ENCODE assay signal across 10 mouse cellular contexts in the genomic region with DNA sequence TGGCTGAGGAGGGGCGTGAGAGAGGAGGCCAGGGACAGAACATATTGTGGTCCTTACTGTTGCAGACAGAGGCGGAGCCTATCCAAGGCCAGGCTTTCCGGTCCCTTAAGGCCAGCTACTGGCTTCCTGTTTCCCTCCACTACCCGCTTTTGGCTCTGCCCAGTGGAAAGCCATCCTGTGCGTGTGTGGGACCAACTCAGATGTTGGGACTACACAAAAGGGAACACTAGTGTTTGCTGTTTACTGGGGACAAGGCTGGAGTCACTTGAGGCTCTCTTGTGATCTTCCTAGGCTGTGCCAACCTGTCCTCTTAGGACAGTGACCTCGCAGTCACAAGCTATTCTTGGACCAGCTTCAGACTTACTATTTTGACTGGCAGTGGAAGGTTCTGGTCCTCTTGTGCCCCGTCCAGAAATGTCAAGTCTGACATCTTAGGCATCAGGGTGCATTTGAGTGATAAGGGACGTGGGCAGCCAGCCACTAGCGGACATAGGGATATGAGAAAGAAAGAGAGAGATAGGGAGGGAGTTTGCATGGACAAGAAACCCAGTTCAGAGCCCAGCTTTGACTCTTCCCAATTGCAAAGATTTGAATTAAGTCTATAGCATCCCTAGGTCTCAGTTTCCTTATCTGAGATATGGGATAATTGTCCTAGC. TPM values are rescaled to one million over a fixed set of nuclear protein-coding genes. Genes with fewer than 3 reads are reported as not detected.
DNase-seq lines count a peak whose midpoint lies in the region; ATAC-seq and TF ChIP-seq lines count a peak whose summit lies in the region.
"Had no signal": no experiment of that assay in that cellular context is flagged by ENCODE, and none has a peak within 500 bp of the region (broad histone marks: within the 10 kb centered on the region; RNA-seq: fewer than 3 reads in every experiment).

No protein-coding gene starts in this region.

- H3K4me2 ChIP-seq in intestine, postnatal 0 days (replicated peaks; ENCODE audit: low read depth): no peak overlapping the region
- H3K4me2 ChIP-seq in forebrain, postnatal 0 days (ENCODE audit: low read depth): no peak overlapping the region
- no peak overlapping the region for H3K4me2 ChIP-seq in midbrain, embryonic 14.5 days (ENCODE audit: low read length)
- H3K4me2 ChIP-seq: neural tube, embryonic 13.5 days had no signal

- H3K4me1 ChIP-seq in intestine, postnatal 0 days (replicated peaks; ENCODE audit: control insufficient read depth, insufficient read depth, low read length): no peaks in the 10 kb centered on the region
- no peaks in the 10 kb centered on the region for H3K4me1 ChIP-seq in forebrain, postnatal 0 days (ENCODE audit: insufficient read depth)
- no peaks in the 10 kb centered on the region for H3K4me1 ChIP-seq in midbrain, embryonic 14.5 days (ENCODE audit: control insufficient read depth, insufficient read depth, low read length)

- 72% methylated on average over 9 of the region's 9 CpGs for WGBS in intestine, postnatal 0 days
- WGBS in forebrain, postnatal 0 days: 84% methylated on average over 9 of the region's 9 CpGs
- WGBS in midbrain, embryonic 14.5 days: 77% methylated on average over 9 of the region's 9 CpGs

- peaks cover 17% of the 10 kb centered on the region for H3K36me3 ChIP-seq in intestine, postnatal 0 days (ENCODE audit: control insufficient read depth, insufficient read depth)
- H3K36me3 ChIP-seq in forebrain, postnatal 0 days (ENCODE audit: insufficient read depth): peaks cover 22% of the 10 kb centered on the region
- H3K36me3 ChIP-seq in midbrain, embryonic 14.5 days (ENCODE audit: control insufficient read depth, insufficient read depth, low read length): peaks cover 25% of the 10 kb centered on the region

- TF ChIP-seq CTCF in intestine, postnatal 0 days (IDR thresholded peaks at IDR 0.05; ENCODE audit: low read depth): no peak
- no peak for TF ChIP-seq CTCF in forebrain, postnatal 0 days (IDR thresholded peaks at IDR 0.05; ENCODE audit: low read depth)

- H3K27ac ChIP-seq in intestine, postnatal 0 days (ENCODE audit: low read depth, low read length): 0 out of 2 replicates have a peak overlapping the region, but pooled peaks have one; percentile 8
- H3K27ac ChIP-seq in forebrain, postnatal 0 days (ENCODE audit: low read depth, low read length): no peak overlapping the region
- no peak overlapping the region for H3K27ac ChIP-seq in midbrain, embryonic 14.5 days (replicated peaks; ENCODE audit: low read depth, low read length)
- H3K27ac ChIP-seq: neural tube, embryonic 13.5 days had no signal

- H3K9me3 ChIP-seq in intestine, postnatal 0 days (ENCODE audit: control insufficient read depth): no peaks in the 10 kb centered on the region
- H3K9me3 ChIP-seq in forebrain, postnatal 0 days (ENCODE audit: low read length): no peaks in the 10 kb centered on the region
- H3K9me3 ChIP-seq in midbrain, embryonic 14.5 days (ENCODE audit: control insufficient read depth, low read length): no peaks in the 10 kb centered on the region
- H3K9me3 ChIP-seq: neural tube, embryonic 13.5 days had no signal

- H3K27me3 ChIP-seq in intestine, postnatal 0 days (replicated peaks; ENCODE audit: control insufficient read depth, insufficient read depth, low read length): no peaks in the 10 kb centered on the region
- no peaks in the 10 kb centered on the region for H3K27me3 ChIP-seq in forebrain, postnatal 0 days (ENCODE audit: insufficient read depth, low read length)
- no peaks in the 10 kb centered on the region for H3K27me3 ChIP-seq in midbrain, embryonic 14.5 days (ENCODE audit: control insufficient read depth, insufficient read depth, low read length)
- H3K27me3 ChIP-seq: neural tube, embryonic 13.5 days had no signal

- H3K9ac ChIP-seq in intestine, postnatal 0 days (ENCODE audit: low read depth, low read length): no peak overlapping the region
- no peak overlapping the region for H3K9ac ChIP-seq in forebrain, postnatal 0 days
- no peak overlapping the region for H3K9ac ChIP-seq in midbrain, embryonic 14.5 days (replicated peaks; ENCODE audit: low read length)
- H3K9ac ChIP-seq: neural tube, embryonic 13.5 days had no signal

- H3K4me3 ChIP-seq in intestine, postnatal 0 days (ENCODE audit: low read depth, low read length): no peak overlapping the region
- no peak overlapping the region for H3K4me3 ChIP-seq in forebrain, postnatal 0 days (ENCODE audit: low read depth, low read length)
- H3K4me3 ChIP-seq in midbrain, embryonic 14.5 days (replicated peaks; ENCODE audit: low read depth, low read length): no peak overlapping the region
- H3K4me3 ChIP-seq: erythroblast, embryonic 14.5 days; neural tube, embryonic 13.5 days had no signal

- DNase-seq in layer of hippocampus, adult 9-11 months: peak; percentile 74
- DNase-seq in layer of hippocampus, postnatal 25 days (ENCODE audit: extremely low spot score in 1 of 2, low spot score in 1 of 2): no peak
- peak; percentile 74 for DNase-seq in lung, postnatal 25 days (ENCODE audit: low spot score)
- DNase-seq in forebrain, postnatal 0 days: no peak
- DNase-seq in midbrain, embryonic 14.5 days: no peak

- peak; percentile 63 for ATAC-seq in common myeloid progenitor, adult 5-6 weeks (replicated peaks; ENCODE audit: low read depth, poor library complexity, severe bottlenecking)
- no peak for ATAC-seq in intestine, postnatal 0 days
- no peak for ATAC-seq in forebrain, postnatal 0 days
- no peak for ATAC-seq in midbrain, embryonic 14.5 days (ENCODE audit: low FRiP score, low TSS enrichment)
- no peak for ATAC-seq in frontal cortex, adult (ENCODE audit: low TSS enrichment)

RNA-seq across cellular contexts. Expression of a gene that starts 15.4 kb away (rescaled TPM):
- 10 to 100 TPM; 20.6 to 25.9 TPM for total RNA-seq in layer of hippocampus, postnatal 25 days (2021)
- total RNA-seq in common myeloid progenitor, adult 5-6 weeks (2017): 12.1 and 15.4 TPM in 2 replicates
- 15.5 and 17.9 TPM in 2 replicates for polyA plus RNA-seq in intestine, postnatal 0 days (2015; fragmentation: Nextera tagmentation; extraction: Ambion mirVana)
- 15.9 and 16.0 TPM in 2 replicates for total RNA-seq in forebrain, postnatal 0 days (2014; rRNA removed)
- polyA plus RNA-seq in forebrain, postnatal 0 days (2015; fragmentation: Nextera tagmentation; extraction: Ambion mirVana): 16.6 and 17.7 TPM in 2 replicates
- 8.9 and 10.6 TPM in 2 replicates for polyA plus RNA-seq in midbrain, embryonic 14.5 days (2014; fragmentation: Nextera tagmentation; extraction: Ambion mirVana)

RNA-seq across cellular contexts. Expression of a gene that starts 20.2 kb away (rescaled TPM):
- 10 to 100 TPM; 18.7 to 22.7 TPM for total RNA-seq in layer of hippocampus, postnatal 25 days (2021)
- total RNA-seq in common myeloid progenitor, adult 5-6 weeks (2017): 23.1 and 32.4 TPM in 2 replicates
- 48.2 and 49.7 TPM in 2 replicates for polyA plus RNA-seq in intestine, postnatal 0 days (2015; fragmentation: Nextera tagmentation; extraction: Ambion mirVana)
- total RNA-seq in forebrain, postnatal 0 days (2014; rRNA removed): 37.9 and 38.2 TPM in 2 replicates
- 39.4 and 41.2 TPM in 2 replicates for polyA plus RNA-seq in forebrain, postnatal 0 days (2015; fragmentation: Nextera tagmentation; extraction: Ambion mirVana)
- 23.1 and 24.5 TPM in 2 replicates for polyA plus RNA-seq in midbrain, embryonic 14.5 days (2014; fragmentation: Nextera tagmentation; extraction: Ambion mirVana)

RNA-seq across cellular contexts. Expression of a gene that starts 32.8 kb away (rescaled TPM):
- 10 to 100 TPM; 57.4 to 62.4 TPM for total RNA-seq in layer of hippocampus, postnatal 25 days (2021)
- 3.1 and 5.3 TPM in 2 replicates for total RNA-seq in common myeloid progenitor, adult 5-6 weeks (2017)
- polyA plus RNA-seq in intestine, postnatal 0 days (2015; fragmentation: Nextera tagmentation; extraction: Ambion mirVana): 6.6 and 7.5 TPM in 2 replicates
- total RNA-seq in forebrain, postnatal 0 days (2014; rRNA removed): 11.8 and 14.4 TPM in 2 replicates
- polyA plus RNA-seq in forebrain, postnatal 0 days (2015; fragmentation: Nextera tagmentation; extraction: Ambion mirVana): 9.0 and 10.0 TPM in 2 replicates
- 9.0 and 9.9 TPM in 2 replicates for polyA plus RNA-seq in midbrain, embryonic 14.5 days (2014; fragmentation: Nextera tagmentation; extraction: Ambion mirVana)

RNA-seq across cellular contexts. Expression of a gene that starts 42.1 kb away (rescaled TPM):
- 100 to 1,000 TPM in 1 of 2 experiments, 10 to 100 TPM in 1; 90.0 to 104 TPM for total RNA-seq in layer of hippocampus, postnatal 25 days (2021)
- total RNA-seq in common myeloid progenitor, adult 5-6 weeks (2017): 643 and 733 TPM in 2 replicates
- 398 and 414 TPM in 2 replicates for polyA plus RNA-seq in intestine, postnatal 0 days (2015; fragmentation: Nextera tagmentation; extraction: Ambion mirVana)
- total RNA-seq in forebrain, postnatal 0 days (2014; rRNA removed): 279 and 319 TPM in 2 replicates
- 354 and 380 TPM in 2 replicates for polyA plus RNA-seq in forebrain, postnatal 0 days (2015; fragmentation: Nextera tagmentation; extraction: Ambion mirVana)
- 327 and 369 TPM in 2 replicates for polyA plus RNA-seq in midbrain, embryonic 14.5 days (2014; fragmentation: Nextera tagmentation; extraction: Ambion mirVana)

RNA-seq across cellular contexts. Expression of a gene that starts 54.3 kb away (rescaled TPM):
- 10 to 100 TPM; 23.7 to 31.3 TPM for total RNA-seq in layer of hippocampus, postnatal 25 days (2021)
- 18.5 and 21.4 TPM in 2 replicates for total RNA-seq in common myeloid progenitor, adult 5-6 weeks (2017)
- 6.3 and 10.0 TPM in 2 replicates for polyA plus RNA-seq in intestine, postnatal 0 days (2015; fragmentation: Nextera tagmentation; extraction: Ambion mirVana)
- total RNA-seq in forebrain, postnatal 0 days (2014; rRNA removed): 23.2 and 24.0 TPM in 2 replicates
- 13.6 and 20.1 TPM in 2 replicates for polyA plus RNA-seq in forebrain, postnatal 0 days (2015; fragmentation: Nextera tagmentation; extraction: Ambion mirVana)
- 21.9 and 22.1 TPM in 2 replicates for polyA plus RNA-seq in midbrain, embryonic 14.5 days (2014; fragmentation: Nextera tagmentation; extraction: Ambion mirVana)

Comparison
In these comparisons a context has a peak if more than half of its experiments do, and no peak if none do; other contexts are left out.
1. DNase-seq: peak in layer of hippocampus, adult 9-11 months (single experiment) and lung, postnatal 25 days (single experiment); none in layer of hippocampus, postnatal 25 days (0 of 2), forebrain, postnatal 0 days (single experiment) and midbrain, embryonic 14.5 days (single experiment).